Mouse (Mus musculus) lung, adult 2 months (tissue): ENCODE results near the gene Zcchc2.

ENCODE experiments used
- CTCF ChIP-seq: fragments of 200-500 bp; IDR thresholded peaks from 2 replicates; pipeline ENCODE4 v1.5.1; 2011; ENCODE audit warnings: mild to moderate bottlenecking, low read length, control low read depth; ENCODE audit not compliant: insufficient read depth
- POLR2A ChIP-seq: fragments of 200-500 bp; IDR thresholded peaks from 2 replicates; pipeline ENCODE4 v1.6.1; 2011; ENCODE audit warnings: low read depth, mild to moderate bottlenecking, control low read depth, low read length, borderline replicate concordance; ENCODE audit errors: extremely low read depth

DNA sequence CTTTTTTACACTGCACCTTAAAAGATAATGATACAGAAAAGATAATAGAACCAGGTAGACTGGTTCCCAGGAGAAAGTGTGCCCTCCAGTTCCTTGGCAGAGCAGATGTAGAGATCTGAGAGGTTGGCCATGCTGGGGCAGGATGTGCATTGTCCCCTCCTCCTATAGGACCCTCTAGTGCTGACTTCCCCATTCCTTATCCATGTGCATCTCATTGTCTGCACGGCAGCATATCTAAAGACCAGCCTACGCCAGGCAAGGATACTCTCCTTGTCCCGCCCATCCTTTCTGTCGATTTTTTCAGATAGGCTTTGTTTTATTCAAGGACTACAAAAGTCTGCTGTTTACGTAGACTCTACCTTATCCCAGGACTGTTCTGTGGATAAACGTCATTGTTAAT lies 26.1 kb downstream of the Zcchc2 start:
- no peak for TF ChIP-seq CTCF
- TF ChIP-seq POLR2A: no peak
